Mouse (Mus musculus) adrenal gland, adult 8-10 months (tissue): ENCODE measurements around the gene Fam3c. TPM values are rescaled to one million over a fixed set of nuclear protein-coding genes. Genes with fewer than 3 reads are reported as not detected.
"Not testable (repeated sequence)": the region's sequence is repeated elsewhere in the genome, so short reads cannot be mapped to it uniquely, and the experiment has no call there.

Experiments
- DNase-seq: peaks from one replicate; pipeline ENCODE4 v3.0.0; 2022
- total RNA-seq, 4 experiments: library from RNA; stranded (reverse); gene quantifications; 2 replicates each; pipeline ENCODE4 v1.2.4; 2022

The Fam3c gene
- total RNA-seq, 4 experiments from 2014 or later: 54.7 to 65.8 (median 58.2) TPM

- DNase-seq: no peak
Observed at GRCm38 (mm10) chr6:22290790-22291189, 65.3 kb downstream of the Fam3c start.

GRCm38 (mm10) chr6:22289461-22290021 is 66.5 kb downstream of the Fam3c start:
- DNase-seq: no peak

- DNase-seq: no peak
Observed at GRCm38 (mm10) chr6:22288737-22289460, 67.1 kb downstream of the Fam3c start.

GRCm38 (mm10) chr6:22288004-22288736 is 67.9 kb downstream of the Fam3c start, which contains the start of gene Wnt16:
Gene Wnt16, plus strand, starts transcription at chr6:22288227.
- no peak for DNase-seq

GRCm38 (mm10) chr6:22282405-22282804 is 73.6 kb downstream of the Fam3c start:
- no peak for DNase-seq

GRCm38 (mm10) chr6:22280217-22280861 is 75.7 kb downstream of the Fam3c start:
- peak; percentile 45 for DNase-seq

- peak; percentile 10 for DNase-seq
Observed at GRCm38 (mm10) chr6:22277941-22278340, 78.1 kb downstream of the Fam3c start.

GRCm38 (mm10) chr6:22269840-22270521 is 86.1 kb downstream of the Fam3c start:
- DNase-seq: peak; percentile 45

- no peak for DNase-seq
Observed at GRCm38 (mm10) chr6:22268677-22269076, 87.4 kb downstream of the Fam3c start.

- DNase-seq: no peak
Observed at GRCm38 (mm10) chr6:22267807-22268667, 88.0 kb downstream of the Fam3c start.

DNA sequence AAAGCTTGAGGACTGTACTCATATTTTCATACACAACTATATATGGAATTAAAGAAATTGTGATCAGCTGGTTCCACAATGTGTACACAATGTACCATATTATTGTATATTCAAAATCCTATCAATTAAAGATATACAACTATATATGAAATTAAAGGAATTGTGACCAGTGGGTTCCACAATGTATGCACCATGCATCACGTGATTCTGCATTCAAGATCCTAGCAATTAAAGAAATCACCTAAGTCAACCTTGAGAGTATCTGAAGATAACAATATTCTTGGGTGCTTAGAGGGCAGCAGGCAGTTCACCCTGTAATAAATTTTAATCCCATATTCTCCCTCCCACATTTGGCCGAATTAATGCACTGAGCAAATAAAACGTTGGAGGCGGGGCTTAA is 90.0 kb downstream of the Fam3c start:
- no peak for DNase-seq

DNA sequence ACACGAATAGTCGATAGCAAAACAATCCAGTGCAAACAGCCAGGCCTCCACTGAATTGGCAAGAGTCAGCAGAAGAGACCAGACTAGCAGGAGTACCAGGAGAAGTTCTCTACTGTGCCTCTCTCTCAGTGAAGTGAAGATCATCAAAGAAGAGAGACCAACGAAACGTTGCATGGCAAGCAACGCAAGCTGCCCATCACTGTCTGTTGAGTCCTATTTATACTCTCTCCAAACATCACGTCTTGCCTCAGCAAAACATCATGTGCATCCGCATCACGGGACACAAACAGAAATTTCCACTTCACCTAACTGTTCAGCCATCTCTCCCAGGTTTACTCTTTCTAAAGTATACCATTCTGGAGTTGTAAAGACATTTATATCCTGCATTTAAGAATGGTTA is 91.9 kb downstream of the Fam3c start:
- DNase-seq: not testable (repeated sequence)

GRCm38 (mm10) chr6:22262519-22262918 is 93.5 kb downstream of the Fam3c start:
- no peak for DNase-seq

- DNase-seq: no peak
Observed at GRCm38 (mm10) chr6:22258784-22259183, 97.3 kb downstream of the Fam3c start.

Other genes with a start within 250 kb of the Fam3c start
- gene Wnt16, start 68.0 kb downstream of the Fam3c start, total RNA-seq: under 1 TPM in 1 of 4 experiments, not detected in 3; 0.20 TPM